Mouse (Mus musculus) megakaryocyte, embryonic 14.5 days (primary cell): Measurements from ENCODE around the gene Cnfn. TPM values are rescaled to one million over a fixed set of nuclear protein-coding genes. Genes with fewer than 3 reads are reported as not detected.
"Not testable (repeated sequence)": the region's sequence is repeated elsewhere in the genome, so short reads cannot be mapped to it uniquely, and the experiment has no call there.

Experiments
- H3K27me3 ChIP-seq: replicated peaks from 2 replicates; pipeline ENCODE3; 2012; ENCODE audit warnings: inconsistent platforms
- H3K36me3 ChIP-seq: replicated peaks from 2 replicates; pipeline ENCODE3; 2012; ENCODE audit warnings: low read length, inconsistent platforms, mixed read lengths
- H3K4me1 ChIP-seq: 2 replicates; pipeline ENCODE4 v1.6.1; 2012; ENCODE audit warnings: inconsistent platforms
- H3K4me3 ChIP-seq: replicated peaks from 2 replicates; pipeline ENCODE3; 2012; ENCODE audit warnings: moderate library complexity, mild to moderate bottlenecking, inconsistent platforms
- H3K9me3 ChIP-seq: 2 replicates; pipeline ENCODE4 v1.6.1; 2012; ENCODE audit warnings: inconsistent platforms
- FLI1 ChIP-seq: IDR thresholded peaks from 2 replicates; pipeline ENCODE4 v1.6.1; 2012; ENCODE audit warnings: low read length, inconsistent platforms, mixed read lengths
- GATA1 ChIP-seq: IDR thresholded peaks from 3 replicates; pipeline ENCODE4 v1.6.1; 2012; ENCODE audit warnings: mixed read lengths, low read length, inconsistent platforms, borderline replicate concordance
- polyA plus RNA-seq: library from polyadenylated mRNA; stranded (reverse); fragments of >175 nt; gene quantifications from 2 replicates; pipeline ENCODE4 v1.2.3, GENCODE M21; 2012; ENCODE audit warnings: low replicate concordance; ENCODE audit not compliant: insufficient read depth

The Cnfn gene
- polyA plus RNA-seq, 1 experiment: not detected

GRCm38 (mm10) chr7:25333596-25334307 lies 35.8 kb downstream of the Cnfn start:
- peaks cover 53% of the 10 kb centered on the region for H3K36me3 ChIP-seq
- no peaks in the 10 kb centered on the region for H3K27me3 ChIP-seq
- peaks cover 18% of the 10 kb centered on the region for H3K4me1 ChIP-seq
- no peak overlapping the region for H3K4me3 ChIP-seq
- TF ChIP-seq GATA1: no peak
- TF ChIP-seq FLI1: no peak
- no peaks in the 10 kb centered on the region for H3K9me3 ChIP-seq

- H3K36me3 ChIP-seq: peaks cover 30% of the 10 kb centered on the region
- peaks cover 2% of the 10 kb centered on the region for H3K27me3 ChIP-seq
- H3K9me3 ChIP-seq: no peaks in the 10 kb centered on the region
- H3K4me1 ChIP-seq: peaks cover 37% of the 10 kb centered on the region
- H3K4me3 ChIP-seq: no peak overlapping the region
- TF ChIP-seq GATA1: no peak
- no peak for TF ChIP-seq FLI1
Measured at GRCm38 (mm10) chr7:25326233-25326632, 43.3 kb downstream of the Cnfn start.

- not testable (repeated sequence) for H3K27me3 ChIP-seq, H3K4me3 ChIP-seq, H3K9me3 ChIP-seq
- Histone ChIP-seq H3K36me3 (peaks cover 22% of the 10 kb centered on the region), H3K4me1 (peaks cover 36% of the 10 kb centered on the region)
Measured at GRCm38 (mm10) chr7:25325431-25325830, 44.1 kb downstream of the Cnfn start.

- H3K4me3 ChIP-seq: no peak overlapping the region
- H3K4me1 ChIP-seq: peaks cover 22% of the 10 kb centered on the region
- no peaks in the 10 kb centered on the region; the same call in 1 of the 2 replicates for H3K9me3 ChIP-seq
- H3K36me3 ChIP-seq: peaks cover 9% of the 10 kb centered on the region
- TF ChIP-seq GATA1: no peak
- TF ChIP-seq FLI1: no peak
- H3K27me3 ChIP-seq: peaks cover 2% of the 10 kb centered on the region
Measured at GRCm38 (mm10) chr7:25323219-25323618, 46.3 kb downstream of the Cnfn start.

GRCm38 (mm10) chr7:25322058-25322484 lies 47.5 kb downstream of the Cnfn start:
- Histone ChIP-seq H3K36me3 (no peaks in the 10 kb centered on the region), H3K4me1 (peaks cover 29% of the 10 kb centered on the region), H3K4me3 (no peak overlapping the region), H3K9me3 (no peaks in the 10 kb centered on the region; the same call in 1 of the 2 replicates), H3K27me3 (no peaks in the 10 kb centered on the region)
- TF ChIP-seq GATA1 (no peak), FLI1 (no peak)

Other genes starting within 250 kb of the Cnfn start
- 141 and 174 TPM in 2 replicates for gene Pou2f2, start 190.0 kb downstream of the Cnfn start, polyA plus RNA-seq
- gene Dedd2, start 149.1 kb downstream of the Cnfn start, polyA plus RNA-seq: 16.7 and 34.3 TPM in 2 replicates
- 4.8 and 8.9 TPM in 2 replicates for gene Zfp526, start 148.3 kb downstream of the Cnfn start, polyA plus RNA-seq
- gene Gsk3a, start 131.9 kb downstream of the Cnfn start, polyA plus RNA-seq: 55.6 and 120 TPM in 2 replicates
- gene Erf, start 119.0 kb downstream of the Cnfn start, polyA plus RNA-seq: 44.8 and 66.8 TPM in 2 replicates
- 290 and 655 TPM in 2 replicates for gene Cic, start 102.0 kb downstream of the Cnfn start, polyA plus RNA-seq
- 19.1 TPM in 1 of 2 replicates, not detected in the other for gene Pafah1b3, start 71.7 kb downstream of the Cnfn start, polyA plus RNA-seq
- 0.17 TPM in 1 of 2 replicates, not detected in the other for gene Prr19, start 68.3 kb downstream of the Cnfn start, polyA plus RNA-seq
- gene Tmem145, start 63.6 kb downstream of the Cnfn start, polyA plus RNA-seq: 0.16 TPM in 1 of 2 replicates, not detected in the other
- gene Megf8, start 52.6 kb downstream of the Cnfn start, polyA plus RNA-seq: 9.7 and 10.3 TPM in 2 replicates
- 5.0 and 9.1 TPM in 2 replicates for gene Lipe, start 29.0 kb upstream of the Cnfn start, polyA plus RNA-seq
- gene Cxcl17, start 43.2 kb upstream of the Cnfn start, polyA plus RNA-seq: not detected in 2 replicates
- 1.4 TPM in 1 of 2 replicates, not detected in the other for gene Ceacam1, start 107.9 kb upstream of the Cnfn start, polyA plus RNA-seq
- 1.4 and 2.9 TPM in 2 replicates for gene Ceacam2, start 170.1 kb upstream of the Cnfn start, polyA plus RNA-seq
- not detected in 2 replicates for gene Erich4, start 246.2 kb upstream of the Cnfn start, polyA plus RNA-seq
- gene Dmac2, start 249.7 kb upstream of the Cnfn start, polyA plus RNA-seq: 18.7 and 29.5 TPM in 2 replicates